Mouse (Mus musculus): ENCODE results near the gene Trappc6b. TPM values are rescaled to one million over a fixed set of nuclear protein-coding genes. Genes with fewer than 3 reads are reported as not detected.
"Not testable (repeated sequence)": the region's sequence is repeated elsewhere in the genome, so short reads cannot be mapped to it uniquely, and the experiment has no call there.

Gene Trappc6b
- 100 to 1,000 TPM; 110 to 111 TPM for total RNA-seq (2021)

GRCm38 (mm10) chr12:59060993-59061595, at the start of gene Trappc6b:
Gene Trappc6b (minus strand): TSS chr12:59061472.
- peak; percentile 65 to 70 for DNase-seq (ENCODE audit: extremely low spot score in 1 of 2, low spot score in 1 of 2)

DNA sequence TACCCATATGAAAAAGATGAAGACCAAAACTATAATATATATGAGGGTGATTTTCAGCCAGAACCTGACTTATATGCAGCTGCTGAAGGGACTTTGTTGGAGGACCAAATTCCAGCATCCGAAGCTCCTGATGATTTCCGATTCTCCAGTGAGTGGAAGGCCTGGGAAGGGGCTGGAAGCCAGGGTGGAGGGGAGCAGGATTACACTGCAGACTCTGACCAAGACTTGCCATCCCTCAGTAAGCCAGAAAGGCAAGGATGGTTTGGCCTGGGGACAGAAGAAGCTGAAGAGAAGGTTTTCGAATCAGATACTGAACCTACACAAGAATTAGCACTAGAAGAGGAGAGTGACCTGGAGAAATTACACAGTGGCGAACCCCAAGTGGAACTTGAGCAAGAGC, 46.7 kb upstream of the Trappc6b start:
- DNase-seq (ENCODE audit: extremely low spot score in 1 of 2, low spot score in 1 of 2), result no peak

GRCm38 (mm10) chr12:59106491-59106890, 45.2 kb upstream of the Trappc6b start:
- no peak for DNase-seq (ENCODE audit: extremely low spot score in 1 of 2, low spot score in 1 of 2)

- DNase-seq (ENCODE audit: extremely low spot score in 1 of 2, low spot score in 1 of 2), result no peak
These were observed 44.6 kb upstream of the Trappc6b start for GRCm38 (mm10) chr12:59105914-59106313.

GRCm38 (mm10) chr12:59104771-59105170, 43.5 kb upstream of the Trappc6b start:
- no peak for DNase-seq (ENCODE audit: extremely low spot score in 1 of 2, low spot score in 1 of 2)

- DNase-seq (ENCODE audit: extremely low spot score in 1 of 2, low spot score in 1 of 2), result no peak
These were observed 34.1 kb upstream of the Trappc6b start, which contains the start of gene Mia2 for GRCm38 (mm10) chr12:59095104-59096025. Gene Mia2 (plus strand): TSS chr12:59095799.

DNA sequence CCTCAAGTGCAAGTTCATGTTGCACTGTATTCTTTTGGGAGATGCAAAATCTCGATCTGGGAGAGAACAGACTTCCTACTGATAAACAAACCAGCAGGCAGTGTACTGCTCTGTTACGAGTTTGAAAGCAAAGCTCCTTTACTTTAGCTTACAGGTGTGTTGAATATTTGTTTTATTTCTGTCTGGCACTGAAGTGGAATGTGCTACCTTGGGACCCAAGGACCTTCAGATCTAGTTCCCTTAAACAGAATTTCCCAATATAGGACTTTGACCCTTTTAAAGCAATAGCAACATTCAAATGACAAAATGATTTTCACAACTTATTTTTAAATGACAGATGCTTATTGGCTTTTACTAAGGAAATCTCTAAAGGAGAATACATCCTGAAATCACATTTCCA, 32.3 kb upstream of the Trappc6b start:
- DNase-seq (ENCODE audit: extremely low spot score in 1 of 2, low spot score in 1 of 2), result no peak

GRCm38 (mm10) chr12:59086171-59086570, 24.9 kb upstream of the Trappc6b start:
- no peak for DNase-seq (ENCODE audit: extremely low spot score in 1 of 2, low spot score in 1 of 2)

- no peak for DNase-seq (ENCODE audit: extremely low spot score in 1 of 2, low spot score in 1 of 2)
These were observed 23.2 kb upstream of the Trappc6b start for GRCm38 (mm10) chr12:59084446-59084845.

- DNase-seq (ENCODE audit: extremely low spot score in 1 of 2, low spot score in 1 of 2), result no peak
These were observed 19.2 kb upstream of the Trappc6b start for GRCm38 (mm10) chr12:59080461-59080860.

DNA sequence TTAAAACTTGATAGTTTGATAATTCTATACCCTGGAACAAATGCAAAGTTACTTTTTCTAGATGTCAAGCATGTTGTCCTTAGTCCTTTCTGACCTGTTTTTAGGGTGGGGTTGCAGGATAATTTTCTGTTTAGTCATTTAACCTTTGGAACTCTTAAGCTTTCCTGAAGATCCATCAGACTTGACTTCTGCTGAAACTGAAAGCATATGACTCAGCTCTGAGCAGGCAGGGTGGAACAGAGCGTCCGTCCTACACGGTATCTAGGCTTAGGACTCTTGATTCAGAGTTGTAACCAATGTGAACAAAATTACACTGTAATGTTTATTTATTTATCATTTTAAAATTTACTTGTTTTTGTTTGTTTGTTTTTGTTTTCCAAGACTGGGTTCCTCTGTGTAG, 16.6 kb upstream of the Trappc6b start:
- no peak for DNase-seq (ENCODE audit: extremely low spot score in 1 of 2, low spot score in 1 of 2)

- no peak for DNase-seq (ENCODE audit: extremely low spot score in 1 of 2, low spot score in 1 of 2)
These were observed 15.7 kb upstream of the Trappc6b start for GRCm38 (mm10) chr12:59076996-59077395.

DNA sequence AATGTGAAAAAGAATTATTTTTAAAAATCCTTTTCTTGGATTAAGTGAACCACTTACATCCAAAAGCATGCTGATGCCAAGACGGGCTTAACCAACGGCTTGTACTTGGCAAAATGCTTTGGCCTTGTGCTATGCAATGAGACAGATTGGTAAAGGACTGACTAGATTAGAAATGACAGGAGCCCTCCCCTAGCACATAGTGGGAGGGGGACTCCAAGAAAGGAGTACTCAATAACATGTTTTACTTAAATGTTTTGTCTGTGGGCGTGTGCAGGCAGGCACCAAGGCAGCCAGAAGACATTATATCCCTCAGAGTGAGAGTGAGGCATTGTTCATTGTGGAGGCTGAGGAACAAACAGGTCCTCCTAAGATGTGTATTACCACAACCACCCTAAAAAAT, 12.8 kb upstream of the Trappc6b start:
- no peak for DNase-seq (ENCODE audit: extremely low spot score in 1 of 2, low spot score in 1 of 2)

- no peak for DNase-seq (ENCODE audit: extremely low spot score in 1 of 2, low spot score in 1 of 2)
These were observed 11.0 kb upstream of the Trappc6b start for GRCm38 (mm10) chr12:59072286-59072685.

DNA sequence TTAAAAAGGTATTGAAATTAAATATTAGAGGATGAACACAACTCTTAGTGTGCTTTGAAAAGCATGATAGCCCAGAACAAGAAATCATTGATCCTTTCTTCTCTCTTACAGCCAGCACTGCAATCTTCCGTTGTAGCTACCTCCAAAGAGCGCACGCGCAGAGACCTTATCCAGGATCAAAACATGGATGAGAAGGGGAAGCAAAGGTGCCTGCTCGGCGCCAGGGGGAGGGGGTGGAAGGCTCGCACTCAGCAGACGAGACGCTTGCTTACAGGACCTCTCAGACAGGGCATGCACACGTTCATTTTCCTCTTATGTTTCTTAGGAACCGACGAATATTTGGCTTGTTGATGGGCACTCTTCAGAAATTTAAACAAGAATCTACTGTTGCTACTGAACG, 7.5 kb upstream of the Trappc6b start:
- no peak for DNase-seq (ENCODE audit: extremely low spot score in 1 of 2, low spot score in 1 of 2)

- DNase-seq (ENCODE audit: extremely low spot score in 1 of 2, low spot score in 1 of 2), result peak in 1 of 2 experiments; percentile 19
These were observed 5.8 kb upstream of the Trappc6b start for GRCm38 (mm10) chr12:59067095-59067494.

DNA sequence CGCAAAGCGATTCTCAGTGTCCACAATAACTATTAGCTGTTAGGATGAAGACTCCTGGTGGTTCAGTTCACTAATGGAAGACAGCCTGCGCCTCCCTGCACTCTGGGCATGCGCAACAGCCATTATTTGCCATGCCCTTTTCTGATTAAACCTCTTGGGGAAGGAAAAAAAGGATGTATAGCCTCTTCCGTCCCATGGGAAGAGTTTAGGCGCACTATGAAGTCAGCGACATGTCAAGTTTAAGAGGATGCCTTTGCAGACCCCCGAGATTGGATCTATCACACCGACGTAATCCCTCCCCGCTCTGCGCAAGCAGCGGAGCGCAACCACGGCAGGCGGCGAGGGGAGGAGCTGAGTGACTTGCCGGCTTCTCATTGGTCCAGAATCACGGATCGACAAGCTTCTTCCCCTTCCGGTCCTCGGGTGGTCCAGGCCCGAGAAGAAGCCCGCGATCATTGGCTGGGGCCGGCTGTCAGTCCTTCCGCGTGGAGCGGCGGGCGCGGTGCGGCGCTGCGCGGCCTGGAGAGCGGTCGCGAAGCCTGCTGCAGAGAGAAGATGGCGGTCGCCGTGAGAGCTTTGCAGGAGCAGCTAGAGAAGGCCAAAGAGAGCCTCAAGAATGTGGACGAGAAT, 5.3 kb upstream of the Trappc6b start, which contains the start of gene Pnn:
TSS of gene Pnn (plus strand) at position 437 of the 630 bp plus-strand sequence.
- peak; percentile 85 to 86 for DNase-seq (ENCODE audit: extremely low spot score in 1 of 2, low spot score in 1 of 2)

- DNase-seq (ENCODE audit: extremely low spot score in 1 of 2, low spot score in 1 of 2), result no peak
These were observed 4.5 kb upstream of the Trappc6b start for GRCm38 (mm10) chr12:59065776-59066175.

GRCm38 (mm10) chr12:59064837-59065236, 3.6 kb upstream of the Trappc6b start:
- DNase-seq (ENCODE audit: extremely low spot score in 1 of 2, low spot score in 1 of 2), result no peak

GRCm38 (mm10) chr12:59060322-59060721, 950 bp downstream of the Trappc6b start:
- DNase-seq (ENCODE audit: extremely low spot score in 1 of 2, low spot score in 1 of 2), result no peak

DNA sequence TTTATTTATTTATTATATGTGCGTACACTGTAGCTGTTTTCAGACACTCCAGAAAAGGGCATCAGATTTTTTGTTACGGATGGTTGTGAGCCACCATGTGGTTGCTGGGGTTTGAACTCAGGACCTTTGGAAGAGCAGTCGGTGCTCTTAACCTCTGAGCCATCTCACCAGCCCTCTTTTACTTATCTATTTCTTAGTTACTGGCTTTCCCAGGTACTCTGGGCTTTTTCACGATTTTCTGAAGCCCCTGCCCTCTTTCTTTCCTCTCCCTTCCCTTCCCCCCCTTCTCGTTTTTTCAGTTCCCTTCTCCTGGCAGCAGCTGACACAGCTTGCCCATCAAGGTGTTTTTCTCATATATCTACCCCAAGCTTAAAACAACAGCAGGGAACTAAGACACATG, 3.0 kb downstream of the Trappc6b start:
- not testable (repeated sequence) for DNase-seq (ENCODE audit: extremely low spot score in 1 of 2, low spot score in 1 of 2)
